Mouse (Mus musculus) liver, adult 2 months (tissue): ENCODE results near the gene Ccdc77. TPM values are rescaled to one million over a fixed set of nuclear protein-coding genes. Genes with fewer than 3 reads are reported as not detected.

Experiments used
- DNase-seq: peaks from one replicate; pipeline ENCODE4 v3.0.0-alpha.2; 2011; ENCODE audit warnings: low read depth, low spot score; ENCODE audit errors: extremely low read depth
- H3K27ac ChIP-seq: fragments of 200-500 bp; replicated peaks from 2 replicates; pipeline ENCODE4 v1.5.1; 2012; ENCODE audit warnings: low read depth, mild to moderate bottlenecking, control low read depth, inconsistent platforms, low read length; ENCODE audit not compliant: insufficient read depth
- H3K27me3 ChIP-seq: fragments of 200-500 bp; 2 replicates; pipeline ENCODE4 v1.6.1; 2012; ENCODE audit warnings: mild to moderate bottlenecking, moderate library complexity, low read length, inconsistent platforms; ENCODE audit not compliant: control insufficient read depth, insufficient read depth
- H3K36me3 ChIP-seq: fragments of 200-500 bp; 2 replicates; pipeline ENCODE4 v1.6.1; 2012; ENCODE audit warnings: low read length, inconsistent platforms; ENCODE audit not compliant: control insufficient read depth, insufficient read depth
- H3K4me1 ChIP-seq: fragments of 200-500 bp; 2 replicates; pipeline ENCODE4 v1.6.1; 2011; ENCODE audit warnings: low read length; ENCODE audit not compliant: control insufficient read depth, insufficient read depth
- H3K4me3 ChIP-seq: fragments of 200-500 bp; 2 replicates; pipeline ENCODE4 v1.5.1; 2011; ENCODE audit warnings: low read depth, mild to moderate bottlenecking, control low read depth, low read length, moderate library complexity; ENCODE audit not compliant: insufficient read depth
- H3K79me2 ChIP-seq: fragments of 200-500 bp; 2 replicates; pipeline ENCODE4 v1.6.1; 2012; ENCODE audit warnings: inconsistent platforms, mild to moderate bottlenecking, low read length, moderate library complexity; ENCODE audit not compliant: control insufficient read depth, insufficient read depth
- H3K9ac ChIP-seq: fragments of 200-500 bp; 2 replicates; pipeline ENCODE4 v1.6.1; 2012; ENCODE audit warnings: low read depth, mild to moderate bottlenecking, control low read depth, inconsistent platforms, low read length
- CTCF ChIP-seq: fragments of 200-500 bp; IDR thresholded peaks from 2 replicates; pipeline ENCODE4 v1.5.1; 2011; ENCODE audit warnings: low read depth, low read length, control low read depth
- POLR2A ChIP-seq: fragments of 200-500 bp; IDR thresholded peaks from 2 replicates; pipeline ENCODE4 v1.6.1; 2011; ENCODE audit warnings: low read length, control low read depth; ENCODE audit not compliant: insufficient read depth; ENCODE audit errors: extremely low read depth
- whole genome bisulfite sequencing: fragments of 180-500 bp; shearing (Covaris S2); methylation state at CpG from one replicate; pipeline ENCODE4 v1.1.7; 2018; 5-methylcytosine and 5-hydroxymethylcytosine counted together
- polyA plus RNA-seq: library from polyadenylated mRNA; depleted of rRNA; stranded (reverse); fragments of >200 nt; gene quantifications from 2 replicates; pipeline ENCODE4 v1.2.3, GENCODE M21; 2012
- total RNA-seq: library from RNA; depleted of rRNA; stranded (reverse); fragments of >200 nt; gene quantifications from 2 replicates; pipeline ENCODE4 v1.2.3, GENCODE M21; 2014

The Ccdc77 gene
- total and polyA plus RNA-seq, 2 experiments: 1.5 to 5.0 TPM

DNA sequence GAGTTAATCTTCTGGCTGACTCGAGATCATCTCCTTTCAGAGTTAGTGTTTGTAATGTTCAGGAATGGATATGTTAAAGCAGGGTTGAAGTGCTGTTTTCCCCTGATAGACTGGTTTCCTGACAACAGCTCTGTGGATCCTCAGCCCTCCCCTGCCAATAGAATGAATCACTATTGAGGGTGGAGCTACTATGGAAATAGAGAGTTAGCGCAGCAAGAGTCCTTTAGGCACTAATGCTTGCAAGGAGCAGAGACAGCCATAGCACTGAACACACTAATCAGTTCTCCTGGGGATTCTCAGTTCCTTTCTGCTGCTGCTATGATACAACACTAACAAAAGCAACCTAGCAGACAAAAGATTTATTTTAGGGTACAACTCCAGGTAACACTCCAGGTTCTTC is 43.8 kb downstream of the Ccdc77 start:
- Histone ChIP-seq H3K9ac (no peak overlapping the region), H3K27ac (no peak overlapping the region), H3K79me2 (no peaks in the 10 kb centered on the region), H3K36me3 (no peaks in the 10 kb centered on the region), H3K4me1 (peaks cover 4% of the 10 kb centered on the region), H3K27me3 (no peaks in the 10 kb centered on the region), H3K4me3 (no peak overlapping the region)
- TF ChIP-seq POLR2A: no peak
- TF ChIP-seq CTCF: no peak
- 77% methylated on average over 2 of the region's 2 CpGs for WGBS
- DNase-seq: no peak

DNA sequence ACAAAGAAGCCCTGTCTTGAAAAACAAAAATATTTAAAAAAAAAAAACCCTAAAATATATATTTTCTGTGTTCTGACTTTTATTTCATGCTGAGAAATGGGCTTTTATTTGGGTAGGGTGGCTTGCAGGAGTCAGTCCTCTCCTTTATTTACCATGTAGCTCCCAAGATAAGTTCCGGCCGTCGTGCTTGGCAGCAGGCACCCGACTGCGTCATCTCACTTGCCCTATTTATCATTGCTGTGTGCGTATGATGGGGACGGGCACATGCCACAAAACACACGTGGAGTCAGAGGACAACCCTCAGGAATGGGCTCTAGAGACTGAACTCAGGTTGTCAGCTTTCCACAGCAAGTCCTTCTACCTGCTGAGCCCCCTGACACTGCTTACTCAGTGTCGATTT is 45.0 kb downstream of the Ccdc77 start:
- Histone ChIP-seq H3K27ac (no peak overlapping the region), H3K4me1 (peaks cover 4% of the 10 kb centered on the region), H3K36me3 (no peaks in the 10 kb centered on the region), H3K9ac (no peak overlapping the region), H3K4me3 (no peak overlapping the region), H3K79me2 (no peaks in the 10 kb centered on the region), H3K27me3 (no peaks in the 10 kb centered on the region)
- no peak for DNase-seq
- no peak for TF ChIP-seq CTCF
- no peak for TF ChIP-seq POLR2A
- WGBS: 59% methylated on average over 9 of the region's 9 CpGs

DNA sequence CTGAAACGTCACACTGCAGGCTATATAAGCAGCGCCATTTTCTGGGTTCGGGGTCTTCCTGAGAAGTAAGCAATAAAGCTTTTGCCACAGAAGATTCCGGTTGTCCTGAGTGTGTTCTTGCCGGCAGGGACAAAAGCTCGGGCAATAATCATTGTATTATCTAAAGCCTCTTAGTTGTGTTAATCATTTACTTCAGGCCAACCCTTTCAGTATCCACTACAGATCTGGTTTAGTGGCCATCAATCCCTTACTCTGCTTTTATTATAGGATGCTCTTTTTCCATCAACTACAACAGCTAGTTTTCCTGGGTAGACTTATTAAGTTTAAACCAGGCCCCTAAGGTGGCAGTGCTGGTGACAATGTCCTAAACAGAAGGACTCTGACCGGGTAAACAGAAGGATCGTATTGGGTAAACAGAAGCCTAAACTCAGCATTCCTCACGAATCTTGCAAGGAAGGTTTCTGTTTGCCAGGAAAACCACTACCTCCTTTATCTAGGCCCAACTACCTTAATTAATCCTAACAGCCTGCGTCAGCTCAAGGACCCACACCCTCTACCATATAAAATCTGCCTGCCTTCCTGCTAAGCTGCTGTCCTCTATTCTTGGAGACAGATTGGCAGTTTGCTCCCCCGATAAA is 45.8 kb downstream of the Ccdc77 start:
- Histone ChIP-seq H3K4me3 (no peak overlapping the region), H3K4me1 (peaks cover 4% of the 10 kb centered on the region), H3K9ac (no peak overlapping the region), H3K27ac (no peak overlapping the region), H3K79me2 (no peaks in the 10 kb centered on the region), H3K36me3 (no peaks in the 10 kb centered on the region), H3K27me3 (no peaks in the 10 kb centered on the region)
- peak; percentile 71 for DNase-seq
- 39% methylated on average over 11 of the region's 11 CpGs for WGBS
- TF ChIP-seq POLR2A: no peak
- TF ChIP-seq CTCF: no peak

DNA sequence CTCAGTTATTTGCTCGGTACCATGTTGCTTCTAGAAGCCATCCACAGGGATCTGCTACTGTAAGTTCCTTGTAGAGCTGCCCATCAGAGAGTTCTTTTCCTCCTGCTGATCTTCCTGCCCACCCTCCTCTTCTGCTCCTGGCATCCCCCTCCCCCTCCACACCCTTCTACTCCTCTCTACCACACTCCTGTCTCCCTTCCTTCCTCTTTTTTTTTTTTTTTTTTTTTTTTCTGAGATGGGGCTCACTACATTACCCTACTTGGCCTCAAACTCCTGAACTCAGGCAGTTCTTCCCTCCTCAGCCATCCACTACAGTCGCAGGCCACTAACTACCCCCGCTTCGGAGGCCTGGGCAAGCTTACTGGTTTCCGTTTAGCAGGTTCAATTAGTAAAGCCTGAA is 51.7 kb downstream of the Ccdc77 start:
- H3K79me2 ChIP-seq: no peaks in the 10 kb centered on the region
- peaks cover 6% of the 10 kb centered on the region for H3K4me1 ChIP-seq
- DNase-seq: no peak
- 89% methylated on average over 5 of the region's 5 CpGs for WGBS
- H3K4me3 ChIP-seq: no peak overlapping the region
- H3K9ac ChIP-seq: no peak overlapping the region
- H3K27ac ChIP-seq: no peak overlapping the region
- H3K27me3 ChIP-seq: no peaks in the 10 kb centered on the region
- H3K36me3 ChIP-seq: no peaks in the 10 kb centered on the region
- TF ChIP-seq POLR2A (no peak), CTCF (no peak)

DNA sequence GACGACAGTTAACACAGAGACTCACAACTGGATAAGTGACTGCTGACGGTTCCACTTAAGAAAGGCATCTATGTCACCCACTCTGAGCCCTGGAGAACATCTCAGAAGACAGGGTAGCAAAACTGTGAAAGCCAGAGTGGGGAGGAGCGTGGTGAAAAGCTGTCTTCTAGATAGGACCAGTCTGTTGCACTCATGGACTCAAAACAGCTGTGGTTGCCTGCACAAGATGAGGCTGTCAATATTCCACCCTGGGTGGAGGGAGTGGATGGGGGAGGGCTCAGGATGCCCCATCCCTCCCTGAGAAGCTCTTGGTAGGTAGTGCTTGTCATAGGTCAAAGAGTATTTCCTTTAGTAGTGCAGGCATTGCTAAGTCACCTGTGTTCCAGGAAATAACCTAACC is 54.4 kb downstream of the Ccdc77 start:
- H3K79me2 ChIP-seq: no peaks in the 10 kb centered on the region
- TF ChIP-seq CTCF: no peak
- TF ChIP-seq POLR2A: no peak
- H3K36me3 ChIP-seq: no peaks in the 10 kb centered on the region
- peak overlapping the region; percentile 92 for H3K27ac ChIP-seq
- 16% methylated on average over 3 of the region's 3 CpGs for WGBS
- H3K9ac ChIP-seq: peak overlapping the region; percentile 28; the same call in 1 of the 2 replicates
- DNase-seq: no peak
- peaks cover 6% of the 10 kb centered on the region for H3K4me1 ChIP-seq
- no peaks in the 10 kb centered on the region for H3K27me3 ChIP-seq
- H3K4me3 ChIP-seq: no peak overlapping the region

DNA sequence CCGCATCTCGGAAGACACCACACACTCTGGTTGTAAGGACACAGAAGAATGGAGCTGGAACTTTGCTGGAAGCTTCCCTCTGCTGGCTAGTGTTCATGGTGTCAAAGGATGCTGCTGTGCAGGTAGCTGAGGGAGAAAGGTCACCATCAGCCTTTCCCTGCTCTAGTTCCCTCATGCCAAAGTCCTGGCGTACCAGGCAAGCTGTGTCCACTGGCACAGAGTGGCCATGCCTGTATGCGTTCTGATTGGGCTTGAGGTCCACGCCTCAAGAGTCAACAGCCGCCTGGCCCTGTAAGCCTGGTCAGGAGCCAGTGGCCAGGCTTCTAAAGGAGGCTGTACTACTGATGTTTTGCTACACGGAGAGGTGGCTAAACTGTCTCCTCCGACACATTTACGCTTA is 54.8 kb downstream of the Ccdc77 start:
- Histone ChIP-seq H3K4me1 (peaks cover 6% of the 10 kb centered on the region), H3K79me2 (no peaks in the 10 kb centered on the region), H3K27me3 (no peaks in the 10 kb centered on the region), H3K9ac (no peak overlapping the region), H3K36me3 (no peaks in the 10 kb centered on the region), H3K27ac (peak overlapping the region; percentile 92), H3K4me3 (no peak overlapping the region)
- peak; percentile 99 for DNase-seq
- TF ChIP-seq POLR2A (no peak), CTCF (no peak; the same call in 1 of the 2 replicates)
- 33% methylated on average over 9 of the region's 9 CpGs for WGBS
